Mouse (Mus musculus) stomach, postnatal 0 days (tissue): ENCODE measurements around the gene Hdac5.

Experiments used
- CTCF ChIP-seq: IDR thresholded peaks from 2 replicates; pipeline ENCODE4 v1.5.1; 2016; ENCODE audit warnings: antibody characterized with exemption, low read depth, mild to moderate bottlenecking, moderate library complexity
- EP300 ChIP-seq: optimal IDR thresholded peaks from 2 replicates; pipeline ENCODE3; 2016; ENCODE audit warnings: antibody characterized with exemption

- TF ChIP-seq EP300: no peak
- TF ChIP-seq CTCF: no peak
Observed at GRCm38 (mm10) chr11:102146531-102146930, 83.4 kb downstream of the Hdac5 start.
